Mouse (Mus musculus) gastrocnemius, postnatal 25 days (tissue): ENCODE data around the gene Aim2. TPM values are rescaled to one million over a fixed set of nuclear protein-coding genes. Genes with fewer than 3 reads are reported as not detected.

ENCODE experiments used
- DNase-seq: peaks from one replicate; pipeline ENCODE4 v3.0.0; 2022
- total RNA-seq, 2 experiments: library from RNA; stranded (reverse); gene quantifications; 1 replicate in 1 of 2; 2 replicates in 1 of 2; pipeline ENCODE4 v1.2.3; 2021

The Aim2 gene
- total RNA-seq, 2 experiments from 2014 or later, result 0.46 to 0.56 TPM

GRCm38 (mm10) chr1:173345112-173345511 is 5.6 kb upstream of the Aim2 start:
- no peak for DNase-seq

- no peak for DNase-seq
Observed at GRCm38 (mm10) chr1:173348527-173348926, 2.2 kb upstream of the Aim2 start.

GRCm38 (mm10) chr1:173349192-173349591 is 1.5 kb upstream of the Aim2 start:
- no peak for DNase-seq

GRCm38 (mm10) chr1:173349946-173350345 is 733 bp upstream of the Aim2 start:
- DNase-seq, result no peak

GRCm38 (mm10) chr1:173355107-173355846 is 4.6 kb downstream of the Aim2 start:
- no peak for DNase-seq

- DNase-seq, result no peak
Observed at GRCm38 (mm10) chr1:173356699-173357098, 6.0 kb downstream of the Aim2 start.

- no peak for DNase-seq
Observed at GRCm38 (mm10) chr1:173357799-173358198, 7.1 kb downstream of the Aim2 start.

GRCm38 (mm10) chr1:173359590-173360290 is 9.1 kb downstream of the Aim2 start:
- DNase-seq, result no peak

GRCm38 (mm10) chr1:173361651-173362050 is 11.0 kb downstream of the Aim2 start:
- no peak for DNase-seq

- no peak for DNase-seq
Observed at GRCm38 (mm10) chr1:173363436-173363835, 12.8 kb downstream of the Aim2 start.

- DNase-seq, result no peak
Observed at GRCm38 (mm10) chr1:173364125-173364800, 13.6 kb downstream of the Aim2 start.

GRCm38 (mm10) chr1:173365970-173366409 is 15.3 kb downstream of the Aim2 start:
- DNase-seq, result peak; percentile 24

- no peak for DNase-seq
Observed at GRCm38 (mm10) chr1:173366701-173367355, 16.1 kb downstream of the Aim2 start.

GRCm38 (mm10) chr1:173367356-173368046 is 16.8 kb downstream of the Aim2 start, which contains the start of gene Cadm3:
TSS of gene Cadm3 (minus strand) at chr1:173367695.
- peak; percentile 44 for DNase-seq

GRCm38 (mm10) chr1:173369611-173370010 is 18.9 kb downstream of the Aim2 start:
- no peak for DNase-seq

GRCm38 (mm10) chr1:173370456-173370855 is 19.8 kb downstream of the Aim2 start:
- no peak for DNase-seq

- DNase-seq, result no peak
Observed at GRCm38 (mm10) chr1:173371586-173371985, 20.9 kb downstream of the Aim2 start.

GRCm38 (mm10) chr1:173374020-173374419 is 23.3 kb downstream of the Aim2 start:
- no peak for DNase-seq

- peak; percentile 11 for DNase-seq
Observed at GRCm38 (mm10) chr1:173377380-173378112, 26.9 kb downstream of the Aim2 start.

- no peak for DNase-seq
Observed at GRCm38 (mm10) chr1:173381436-173381835, 30.8 kb downstream of the Aim2 start.

- no peak for DNase-seq
Observed at GRCm38 (mm10) chr1:173389431-173389830, 38.8 kb downstream of the Aim2 start.
